Mouse (Mus musculus): ENCODE results near the gene Aldob.

- TF ChIP-seq FLI1 (IDR thresholded peaks at IDR 0.05; ENCODE audit: low read length) (no peak), GATA1 (IDR thresholded peaks at IDR 0.05; ENCODE audit: borderline replicate concordance, low read length) (no peak)
Observed at GRCm38 (mm10) chr4:49546026-49546425, 3.3 kb downstream of the Aldob start.

Data from megakaryocyte, embryonic 14.5 days (primary cell).